Mouse (Mus musculus): ENCODE data around the gene Dusp3.

DNA sequence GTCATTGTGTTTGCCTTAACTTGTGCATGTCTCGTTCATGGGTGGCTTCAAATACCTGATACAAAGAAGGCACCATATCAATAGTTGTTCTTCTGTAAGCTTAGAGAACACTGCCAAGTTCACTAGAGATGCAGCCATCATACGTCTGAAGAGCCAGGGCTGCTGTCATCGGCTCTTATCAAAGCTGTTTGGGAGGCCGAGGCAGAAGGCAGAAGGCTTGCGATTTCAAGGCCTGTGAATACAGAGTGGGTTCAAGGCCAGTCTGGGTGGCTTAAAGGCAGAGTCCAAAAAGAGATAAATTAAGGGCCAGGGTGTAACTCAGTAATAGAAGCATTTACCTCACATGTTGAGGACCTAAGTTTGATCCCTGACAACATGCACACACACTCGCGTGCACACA is 49.5 kb upstream of the Dusp3 start:
- TF ChIP-seq CTCF (IDR thresholded peaks at IDR 0.05; ENCODE audit: borderline replicate concordance, control insufficient read depth, extremely low read depth, insufficient read depth, low read length, poor library complexity) (no peak), POLR2A (IDR thresholded peaks at IDR 0.05; ENCODE audit: control insufficient read depth, extremely low read depth, insufficient read depth, low read length, poor library complexity) (no peak)
